Mouse (Mus musculus) thymus, postnatal 4 days (tissue): ENCODE results near the gene Vpreb1.
"Not testable (repeated sequence)": the region's sequence is repeated elsewhere in the genome, so short reads cannot be mapped to it uniquely, and the experiment has no call there.

Source experiments
- DNase-seq: peaks from one replicate; pipeline ENCODE4 v3.0.0; 2021

The Vpreb1 gene

DNA sequence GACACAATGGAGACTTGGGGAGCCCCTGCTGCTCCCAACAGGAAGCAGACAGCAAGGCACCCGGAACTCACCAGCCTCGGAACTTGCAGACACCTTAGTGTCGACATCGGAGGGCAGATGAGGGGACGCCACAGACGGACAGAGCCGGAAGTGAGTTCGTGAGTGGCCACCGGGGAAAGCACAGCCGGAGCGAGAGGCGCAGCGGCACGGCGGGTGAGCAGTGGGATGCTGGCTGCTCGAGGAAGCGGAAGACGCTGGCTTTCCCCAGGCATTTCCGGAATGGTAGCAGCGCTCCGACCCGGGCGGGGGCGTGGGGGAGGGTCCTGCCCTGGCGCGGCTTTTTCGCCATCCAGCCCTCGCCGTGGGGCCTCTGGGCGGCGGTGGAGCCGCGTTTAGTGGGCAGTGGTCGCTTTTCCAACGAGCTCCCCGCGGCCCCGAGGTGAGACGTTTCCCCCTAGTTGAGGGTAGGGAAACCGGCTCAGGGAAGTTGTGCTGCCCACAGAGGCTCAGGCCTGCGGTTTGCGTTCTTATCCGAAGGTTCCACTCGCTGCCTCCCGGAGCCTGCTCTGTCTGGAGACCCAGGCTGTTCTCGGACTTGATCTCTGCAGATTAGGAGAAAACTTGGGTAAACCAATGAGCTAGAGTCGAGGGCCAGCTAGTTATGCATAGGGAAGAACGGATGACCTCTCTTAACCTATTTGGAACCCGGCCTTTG is at the start of gene Vpreb1, which contains the start of gene Top3b:
TSS of gene Vpreb1 (minus strand) at position 227 of the 715 bp plus-strand sequence.
TSS of gene Top3b (plus strand) at position 120 of the 715 bp plus-strand sequence.
- DNase-seq = peak; percentile 89

- no peak for DNase-seq
Measured at GRCm38 (mm10) chr16:16918441-16919117, 47.9 kb upstream of the Vpreb1 start.

GRCm38 (mm10) chr16:16913440-16913839 is 42.8 kb upstream of the Vpreb1 start:
- no peak for DNase-seq

DNA sequence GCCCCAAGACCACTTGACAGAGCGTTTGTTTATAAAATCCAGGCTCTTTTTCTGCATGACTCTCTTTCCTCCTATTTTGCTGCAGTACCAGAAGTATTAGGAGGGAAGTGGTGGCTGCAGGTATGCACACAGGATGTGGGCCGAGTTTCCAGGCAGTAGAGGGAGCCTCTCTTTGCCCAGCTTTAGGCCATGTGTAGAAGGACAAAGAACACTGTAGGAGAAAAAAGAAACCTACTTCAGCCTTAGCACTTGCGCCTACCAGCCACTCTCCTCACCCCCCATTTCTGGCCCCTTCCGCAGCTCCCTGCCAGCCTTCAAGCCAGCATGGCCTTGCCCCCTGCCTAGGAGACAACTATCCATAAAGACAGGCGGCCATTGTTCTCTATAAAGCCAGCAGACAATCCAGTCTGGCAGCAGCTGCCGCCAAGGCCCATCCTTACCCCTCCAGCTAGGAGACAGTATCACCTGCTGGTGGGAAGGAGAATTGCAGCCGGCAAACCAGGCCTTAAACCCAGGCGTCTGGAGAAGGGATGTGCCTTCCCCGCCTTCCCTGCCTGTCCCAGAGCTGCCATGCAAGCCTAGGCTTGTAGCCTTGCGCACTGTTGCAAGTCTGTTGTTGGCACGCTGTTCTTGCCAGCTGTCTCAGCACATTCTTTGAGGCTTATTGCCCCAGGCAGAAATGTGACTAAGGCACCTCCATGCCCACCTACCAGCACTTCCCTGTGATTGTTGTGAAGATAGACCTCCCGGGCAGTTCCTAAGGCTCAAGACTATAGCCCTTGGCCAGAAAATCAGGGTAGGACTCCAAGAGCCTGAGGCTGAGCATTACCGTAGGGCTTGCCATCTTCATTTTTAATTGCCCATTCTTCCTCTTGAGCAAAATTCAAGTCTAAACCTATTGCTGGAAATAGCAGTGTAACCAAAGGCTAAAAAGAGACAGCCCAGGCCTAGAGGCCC is 41.3 kb upstream of the Vpreb1 start:
- peak; percentile 84 for DNase-seq

GRCm38 (mm10) chr16:16907799-16908198 is 37.2 kb upstream of the Vpreb1 start:
- DNase-seq = no peak

DNA sequence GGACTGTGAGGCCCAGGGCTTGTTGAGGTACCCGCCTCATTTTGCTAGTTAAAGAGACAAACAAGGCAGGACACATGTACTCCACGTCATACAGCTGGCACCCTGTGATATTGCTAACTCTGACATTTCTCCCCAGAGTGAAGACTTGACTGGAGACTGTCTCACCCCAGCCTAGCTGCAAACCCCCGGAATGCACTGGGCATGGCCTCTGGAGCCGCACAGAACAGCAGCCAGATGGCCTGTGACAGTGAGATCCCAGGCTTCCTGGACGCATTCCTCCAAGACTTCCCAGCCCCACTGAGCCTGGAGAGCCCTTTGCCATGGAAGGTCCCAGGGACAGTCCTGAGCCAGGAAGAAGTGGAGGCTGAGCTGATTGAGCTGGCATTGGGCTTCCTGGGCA is 32.5 kb upstream of the Vpreb1 start:
- DNase-seq = no peak

- no peak for DNase-seq
Measured at GRCm38 (mm10) chr16:16902329-16902728, 31.7 kb upstream of the Vpreb1 start.

DNA sequence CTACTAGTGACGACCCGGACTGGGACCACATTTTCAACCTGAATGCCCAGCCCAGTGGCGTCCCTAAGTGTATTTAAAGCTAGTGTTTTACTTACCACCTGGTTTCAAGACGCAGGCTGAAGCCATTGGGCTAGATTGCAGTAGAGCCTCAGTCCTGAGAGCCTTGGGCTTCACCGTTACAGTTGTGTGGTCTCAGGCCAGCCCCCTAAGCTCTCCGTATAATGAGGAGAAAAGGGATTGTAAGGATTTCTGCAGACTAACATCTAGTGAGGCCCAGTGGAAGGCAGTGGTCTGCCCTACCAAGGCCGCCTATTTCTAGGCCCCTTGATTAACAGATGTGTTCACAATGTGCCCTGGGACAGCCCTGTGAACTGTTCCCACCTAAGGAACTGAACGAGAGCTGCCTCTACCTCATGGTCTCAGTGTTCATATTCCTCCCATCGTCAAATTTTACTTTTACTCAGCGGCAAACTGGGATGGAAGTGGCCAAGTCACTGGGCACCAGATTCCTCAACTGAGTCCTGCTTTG is 26.5 kb upstream of the Vpreb1 start:
- DNase-seq = no peak

DNA sequence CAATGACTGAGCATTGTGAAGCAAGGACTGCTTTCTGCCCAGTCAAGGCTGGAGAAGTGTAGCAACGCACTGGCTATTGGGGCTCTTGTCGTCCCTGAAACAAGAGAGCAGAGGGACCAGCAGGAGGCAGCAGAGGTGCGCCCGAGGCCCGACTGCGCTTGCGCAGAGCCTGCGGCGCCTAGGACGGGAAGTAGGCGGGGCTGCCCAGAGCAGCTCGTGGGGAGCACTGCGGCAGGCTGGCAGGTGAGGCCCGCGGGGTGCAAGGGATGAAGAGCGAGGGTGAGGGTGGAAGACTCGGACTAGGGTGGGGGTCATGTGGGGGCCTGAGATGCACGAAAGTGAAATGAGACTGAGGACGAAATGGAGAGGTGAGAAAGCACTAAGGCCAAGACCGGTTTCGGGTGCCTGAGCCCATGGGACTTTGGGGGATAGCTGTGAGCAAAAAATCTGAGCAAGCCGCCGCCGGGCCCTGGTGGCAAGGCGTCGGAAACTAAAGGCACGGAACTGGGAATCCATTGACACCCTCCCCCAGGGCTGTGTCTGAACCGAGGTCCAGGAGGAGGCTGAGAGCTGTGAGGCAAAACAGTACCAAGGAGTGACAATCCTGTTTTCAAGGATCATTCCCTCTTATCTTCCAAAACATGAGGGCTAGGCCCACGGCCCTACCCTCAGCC is 25.9 kb upstream of the Vpreb1 start, which contains the start of gene Ppm1f:
TSS of gene Ppm1f (plus strand) at position 88 of the 674 bp plus-strand sequence.
- peak; percentile 98 for DNase-seq

DNA sequence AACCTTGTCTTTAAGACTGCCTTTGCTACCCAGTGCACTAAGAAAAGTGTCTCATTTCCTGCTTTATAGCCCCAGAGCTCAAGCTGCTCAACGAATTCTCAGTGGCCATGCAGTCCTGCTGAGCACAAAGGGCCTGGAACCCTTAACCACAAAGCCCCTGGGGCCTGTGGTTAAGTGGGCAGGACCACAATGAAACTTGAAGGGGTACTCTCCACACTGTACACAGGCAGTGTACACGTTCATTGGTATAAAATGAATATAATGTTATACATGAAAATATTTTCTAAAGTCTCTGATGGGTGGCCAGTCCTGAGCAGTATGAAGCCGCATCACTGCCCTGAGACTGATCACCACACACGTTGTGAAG is 25.4 kb upstream of the Vpreb1 start:
- DNase-seq = no peak

DNA sequence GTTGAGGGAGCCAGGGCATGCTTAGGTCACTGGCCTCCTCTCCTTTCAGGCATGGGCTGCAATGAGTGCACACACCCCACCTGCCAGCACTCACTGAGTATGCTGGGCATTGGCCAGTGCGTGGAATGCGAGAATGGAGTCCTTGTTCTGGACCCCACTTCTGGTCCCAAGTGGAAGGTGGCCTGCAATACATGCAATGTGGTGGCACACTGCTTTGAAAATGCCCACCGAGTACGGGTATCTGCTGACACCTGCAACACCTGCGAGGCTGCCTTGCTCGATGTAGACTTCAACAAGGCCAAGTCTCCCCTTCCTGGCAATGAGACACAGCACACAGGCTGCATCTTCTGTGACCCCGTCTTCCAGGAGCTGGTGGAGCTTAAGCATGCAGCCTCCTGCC is 21.7 kb upstream of the Vpreb1 start:
- no peak for DNase-seq

DNA sequence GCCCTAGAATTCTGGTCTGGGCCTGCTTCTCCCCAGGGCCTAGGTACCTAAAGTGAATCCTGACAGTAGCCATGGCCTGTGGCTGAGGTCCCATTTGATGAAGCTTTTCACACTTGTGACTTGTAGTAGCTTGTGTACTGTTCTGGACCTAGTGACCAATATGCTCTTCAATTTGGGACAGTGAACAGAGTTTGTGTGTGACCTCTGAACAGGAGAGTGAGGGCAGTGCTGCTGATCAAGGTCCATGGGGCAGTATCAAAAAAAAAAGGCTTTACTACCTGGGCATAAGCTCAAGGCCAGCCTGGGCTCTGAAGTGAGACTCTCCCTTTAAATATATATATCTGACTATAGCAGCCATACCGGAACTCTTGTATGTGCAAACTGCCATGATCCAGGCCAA is 17.7 kb upstream of the Vpreb1 start:
- no peak for DNase-seq

GRCm38 (mm10) chr16:16879025-16879424 is 8.4 kb upstream of the Vpreb1 start:
- DNase-seq = no peak

DNA sequence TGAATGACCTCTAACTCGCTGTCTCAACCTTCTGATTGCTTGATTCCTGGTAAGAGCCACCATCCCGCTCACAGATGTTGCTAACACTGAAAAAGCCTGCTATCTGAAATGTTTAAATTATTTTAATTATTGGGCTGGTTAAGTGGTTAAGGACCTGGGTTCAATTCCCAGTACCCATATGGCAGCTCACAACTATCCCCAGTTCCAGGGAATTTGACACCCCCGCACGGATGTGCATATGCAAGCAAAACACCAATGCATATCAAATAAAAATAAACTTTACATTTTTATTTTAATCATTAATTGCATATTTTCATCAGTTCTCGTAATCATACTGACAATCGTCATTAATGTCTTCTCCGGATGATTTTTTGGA is 414 bp downstream of the Vpreb1 start:
- DNase-seq = peak; percentile 26

GRCm38 (mm10) chr16:16865696-16866561 is 4.7 kb downstream of the Vpreb1 start:
- DNase-seq = peak; percentile 45

GRCm38 (mm10) chr16:16865217-16865616 is 5.4 kb downstream of the Vpreb1 start:
- DNase-seq = peak; percentile 19

GRCm38 (mm10) chr16:16863978-16864377 is 6.7 kb downstream of the Vpreb1 start, which contains the start of gene Igll1:
Igll1 (minus strand) TSS chr16:16863985.
- no peak for DNase-seq

- no peak for DNase-seq
Measured at GRCm38 (mm10) chr16:16862288-16862687, 8.4 kb downstream of the Vpreb1 start.

- no peak for DNase-seq
Measured at GRCm38 (mm10) chr16:16856731-16857476, 13.7 kb downstream of the Vpreb1 start.

DNA sequence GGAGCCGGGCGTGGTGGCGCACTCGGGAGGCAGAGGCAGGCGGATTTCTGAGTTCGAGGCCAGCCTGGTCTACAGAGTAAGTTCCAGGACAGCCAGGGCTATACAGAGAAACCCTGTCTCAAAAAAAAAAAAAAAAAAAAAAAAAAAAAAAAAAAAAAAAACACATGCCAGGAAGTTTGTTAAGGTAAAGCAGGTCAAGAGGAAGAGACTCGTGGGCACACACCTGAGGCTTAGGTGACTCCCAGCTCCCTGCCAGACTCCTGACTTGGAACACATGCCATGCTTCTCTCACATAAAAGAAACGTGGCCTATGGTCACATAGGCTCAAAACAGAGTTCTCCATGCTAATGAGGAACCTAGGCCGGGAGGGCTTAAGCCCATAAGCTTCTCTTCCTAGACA is 14.6 kb downstream of the Vpreb1 start:
- not testable (repeated sequence) for DNase-seq

- DNase-seq = no peak
Measured at GRCm38 (mm10) chr16:16855541-16855940, 15.1 kb downstream of the Vpreb1 start.
